Mouse (Mus musculus) MEL (cell line): ENCODE data around the gene Pstk.

Source experiments
- BHLHE40 ChIP-seq: IDR thresholded peaks from 2 replicates; pipeline ENCODE4 v1.6.1; 2012; ENCODE audit warnings: low read depth, mild to moderate bottlenecking, inconsistent platforms, low read length, improper control_type of control experiment, borderline replicate concordance
- CHD1 ChIP-seq: IDR thresholded peaks from 2 replicates; pipeline ENCODE4 v1.6.1; 2012; ENCODE audit warnings: low read depth, mild to moderate bottlenecking, inconsistent platforms, low read length, improper control_type of control experiment
- CTCF ChIP-seq, 3 experiments: IDR thresholded peaks in 2 of 3; conservative IDR thresholded peaks in 1 of 3; 2 replicates each; pipeline ENCODE4 v1.5.1; 2011 to 2012; ENCODE audit warnings: low read length in 3 of 3, low read depth in 2 of 3, mild to moderate bottlenecking in 2 of 3, improper control_type of control experiment in 1 of 3, inconsistent platforms in 1 of 3, mixed read lengths in 1 of 3, moderate library complexity in 1 of 3; ENCODE audit not compliant: control insufficient read depth in 1 of 3, insufficient read depth in 1 of 3, poor library complexity in 1 of 3, severe bottlenecking in 1 of 3
- E2F4 ChIP-seq: IDR thresholded peaks from 2 replicates; pipeline ENCODE4 v1.6.1; 2011; ENCODE audit warnings: low read depth, low read length, improper control_type of control experiment, borderline replicate concordance
- GATA1 ChIP-seq: IDR thresholded peaks from 2 replicates; pipeline ENCODE4 v1.6.1; 2011; ENCODE audit warnings: low read depth, low read length, improper control_type of control experiment
- MEF2A ChIP-seq: IDR thresholded peaks from 2 replicates; pipeline ENCODE4 v1.6.1; 2014; ENCODE audit warnings: low read depth, mild to moderate bottlenecking, inconsistent platforms, low read length, improper control_type of control experiment; ENCODE audit not compliant: poor library complexity, insufficient replicate concordance, severe bottlenecking; ENCODE audit errors: extremely low read depth
- MYC ChIP-seq: IDR thresholded peaks from 2 replicates; pipeline ENCODE4 v1.6.1; 2011; ENCODE audit warnings: low read depth, mild to moderate bottlenecking, low read length, improper control_type of control experiment, moderate library complexity
- POLR2A ChIP-seq, 2 experiments: IDR thresholded peaks; 2 replicates each; pipeline ENCODE4 v1.6.1; 2011 to 2012; ENCODE audit warnings: low read length in 2 of 2, mild to moderate bottlenecking in 2 of 2, control low read depth in 1 of 2, improper control_type of control experiment in 1 of 2, low read depth in 1 of 2, moderate library complexity in 1 of 2; ENCODE audit not compliant: control insufficient read depth in 1 of 2, insufficient read depth in 1 of 2, poor library complexity in 1 of 2
- POLR2AphosphoS2 ChIP-seq: IDR thresholded peaks from 2 replicates; pipeline ENCODE4 v1.6.1; 2011; ENCODE audit warnings: low read length, improper control_type of control experiment
- TAL1 ChIP-seq: IDR thresholded peaks from 2 replicates; pipeline ENCODE4 v1.6.1; 2012; ENCODE audit warnings: mild to moderate bottlenecking, inconsistent platforms, low read length, moderate library complexity, mixed read lengths
- TCF12 ChIP-seq: IDR thresholded peaks from 2 replicates; pipeline ENCODE4 v1.6.1; 2014; ENCODE audit warnings: low read depth, mild to moderate bottlenecking, inconsistent platforms, low read length, improper control_type of control experiment, moderate library complexity

DNA sequence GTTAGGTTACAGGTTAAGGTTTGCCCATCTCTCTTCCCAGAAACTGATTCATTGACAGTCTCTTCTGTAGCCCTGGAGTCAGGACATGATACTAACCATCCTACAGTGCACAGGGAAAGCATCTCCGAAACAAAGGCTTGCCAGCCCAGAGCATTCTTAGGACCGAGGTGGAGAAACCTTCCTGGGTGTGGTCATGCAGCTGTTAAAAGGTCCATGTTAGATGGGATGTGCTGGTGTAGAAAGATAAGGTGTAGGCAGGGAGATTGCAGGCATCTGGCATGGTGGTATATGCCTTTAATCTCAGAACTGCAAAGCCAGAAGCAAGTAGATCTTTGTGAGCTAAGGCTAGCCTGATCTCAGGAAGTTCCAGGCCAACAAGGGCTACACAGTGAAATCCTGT, 54.0 kb downstream of the Pstk start:
- TF ChIP-seq GATA1 (peak; percentile 89), CTCF (IDR thresholded peaks at IDR 0.05 in 2 of 3, conservative IDR thresholded peaks at IDR 0.05 in 1 of 3; ENCODE audit: control insufficient read depth in 1 of 3, insufficient read depth in 1 of 3, low read depth in 2 of 3, low read length in 3 of 3, poor library complexity in 1 of 3, severe bottlenecking in 1 of 3) (no peak), MEF2A (no peak), POLR2A (IDR thresholded peaks at IDR 0.05; ENCODE audit: control insufficient read depth in 1 of 2, insufficient read depth in 1 of 2, low read depth in 1 of 2, low read length in 2 of 2, poor library complexity in 1 of 2) (no peak), MYC (no peak), CHD1 (no peak), E2F4 (no peak), TCF12 (peak; percentile 93), TAL1 (peak; percentile 88), BHLHE40 (no peak), POLR2AphosphoS2 (no peak)
